Mouse (Mus musculus): ENCODE results near the gene Creb5.

DNA sequence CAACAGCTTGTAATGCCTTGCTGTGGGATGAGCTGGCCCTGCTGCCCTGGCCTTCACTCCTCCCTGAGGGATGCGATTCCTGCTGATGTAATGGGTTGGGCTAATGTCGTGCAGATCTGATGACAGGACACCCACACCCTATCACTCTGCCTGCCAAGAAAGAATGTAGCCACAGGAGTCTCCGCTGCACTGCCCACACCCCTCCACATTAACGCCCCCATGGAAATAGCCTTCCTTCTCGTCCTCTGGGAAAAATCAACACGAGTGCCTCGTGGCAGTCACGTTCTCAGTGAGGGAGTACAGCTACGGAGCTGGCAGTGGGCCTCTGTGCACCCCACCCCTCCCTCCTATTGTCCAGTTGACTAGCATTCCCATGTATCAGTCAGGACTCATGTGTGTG is 50.3 kb downstream of the Creb5 start:
- TF ChIP-seq POLR2A (IDR thresholded peaks at IDR 0.05; ENCODE audit: insufficient read depth, low read length) (no peak), EP300 (IDR thresholded peaks at IDR 0.05; ENCODE audit: insufficient read depth, low read depth, low read length) (no peak), CTCF (IDR thresholded peaks at IDR 0.05; ENCODE audit: low read depth, low read length) (no peak)

Measured in ES-Bruce4 (cell line).